Mouse (Mus musculus) kidney, postnatal 4 days (tissue): ENCODE measurements at regions not wholly inside any gene's neighbourhood (a gene's known extent, or its start where the extent isn't known, plus 50 kb on each side); places are given as distances from the start of the nearest gene placed in this dataset.

ENCODE experiments used
- DNase-seq, 2 experiments: peaks; one replicate each; pipeline ENCODE4 v3.0.0; 2021; ENCODE audit warnings: mixed read lengths in 2 of 2

DNA sequence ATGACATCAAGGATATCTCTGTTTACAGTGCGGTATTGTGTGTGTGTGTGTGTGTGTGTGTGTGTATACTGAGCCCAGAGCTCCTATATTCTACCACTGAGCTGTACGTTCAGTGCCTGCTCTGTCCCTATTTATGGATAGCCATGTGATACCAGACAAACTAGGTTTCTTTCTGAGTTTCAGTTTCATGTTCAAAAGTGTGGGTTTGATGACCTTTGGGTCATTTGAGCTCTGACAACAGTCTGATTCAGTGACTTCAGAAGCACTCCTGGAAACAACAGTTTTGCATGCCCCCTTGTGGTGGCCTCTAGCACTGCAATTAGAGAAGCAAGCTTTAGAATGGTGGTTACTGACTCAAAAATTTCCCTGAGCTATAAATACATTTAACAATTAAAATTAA, 50.9 kb upstream of the Tent2 start:
- DNase-seq, result peak; percentile 86

DNA sequence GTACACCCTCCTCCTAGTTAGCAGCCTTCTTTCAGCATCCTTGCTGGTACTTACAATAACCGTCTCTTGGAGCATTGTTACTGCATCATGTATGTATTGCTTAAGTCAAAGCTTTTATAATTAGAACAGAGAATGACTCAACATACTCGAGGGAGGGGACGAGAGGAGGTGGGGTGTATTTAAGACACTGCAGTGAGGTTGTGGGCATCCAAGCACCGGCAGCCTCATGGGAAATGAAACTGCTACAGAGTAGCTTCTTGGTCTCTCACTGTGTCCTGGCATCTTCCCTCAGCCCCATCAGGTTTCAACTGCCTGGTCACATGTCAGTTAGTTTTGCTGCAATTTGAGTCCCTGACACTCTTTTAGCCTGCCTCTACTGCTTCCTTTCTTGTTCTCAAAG, 50.7 kb upstream of the Homer1 start:
- no peak for DNase-seq
